Mouse (Mus musculus): ENCODE results near the gene Lars2.

GRCm38 (mm10) chr9:123469087-123469486 is 102.4 kb downstream of the Lars2 start:
- TF ChIP-seq CTCF (IDR thresholded peaks at IDR 0.05; ENCODE audit: borderline replicate concordance, extremely low read depth, insufficient read depth, insufficient read length) (no peak), POLR2A (IDR thresholded peaks at IDR 0.05; ENCODE audit: borderline replicate concordance, extremely low read depth, insufficient read depth, insufficient read length, poor library complexity, severe bottlenecking) (no peak)
